Mouse (Mus musculus): ENCODE measurements around the gene Sertad2.

DNA sequence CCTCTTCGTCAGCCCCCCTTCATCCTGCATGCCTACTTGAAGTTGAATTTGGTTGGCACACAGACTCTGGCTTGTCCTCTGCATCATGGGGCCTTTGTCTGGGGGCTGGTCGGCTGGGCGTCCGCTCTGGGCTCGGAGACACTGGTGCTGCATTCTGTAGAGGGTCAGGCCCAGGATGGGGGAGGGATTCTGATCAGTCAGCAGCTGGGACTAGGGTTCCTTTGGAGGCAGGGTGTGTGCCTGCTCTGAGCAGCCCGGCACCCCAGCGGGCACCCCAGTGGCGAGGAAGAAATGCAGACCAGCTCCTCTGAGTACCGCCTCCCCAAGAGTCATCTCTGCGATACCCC is 113.6 kb downstream of the Sertad2 start:
- TF ChIP-seq POLR2AphosphoS2 (IDR thresholded peaks at IDR 0.05; ENCODE audit: insufficient read length, low read depth) = peak; percentile 5
- TF ChIP-seq TCF12 (IDR thresholded peaks at IDR 0.05; ENCODE audit: insufficient read depth, poor library complexity, severe bottlenecking) = no peak
- no peak for TF ChIP-seq POLR2A (IDR thresholded peaks at IDR 0.05; ENCODE audit: insufficient read length, low read depth)
- TF ChIP-seq CEBPB (IDR thresholded peaks at IDR 0.05; ENCODE audit: insufficient read depth, poor library complexity, severe bottlenecking) = no peak
- TF ChIP-seq MAX (IDR thresholded peaks at IDR 0.05; ENCODE audit: low read depth) = no peak
- no peak for TF ChIP-seq E2F4 (IDR thresholded peaks at IDR 0.05; ENCODE audit: insufficient read depth)
- TF ChIP-seq SRF (IDR thresholded peaks at IDR 0.05; ENCODE audit: control insufficient read depth, insufficient read length, low read depth) = no peak
- TF ChIP-seq MYOD1 (IDR thresholded peaks at IDR 0.05; ENCODE audit: control insufficient read depth in 1 of 3, insufficient read length in 2 of 3, low read depth in 2 of 3) = no peak

All from myocyte (in vitro differentiated cells).